Mouse (Mus musculus) myocyte (in vitro differentiated cells): ENCODE results near the gene Ceacam16. TPM values are rescaled to one million over a fixed set of nuclear protein-coding genes. Genes with fewer than 3 reads are reported as not detected.

Source experiments
- H3K27me3 ChIP-seq: one replicate; pipeline ENCODE4 v1.6.1; 2011; ENCODE audit not compliant: control insufficient read depth, insufficient read depth, insufficient read length
- H3K36me3 ChIP-seq: one replicate; pipeline ENCODE4 v1.6.1; 2011; ENCODE audit not compliant: control insufficient read depth, insufficient read depth
- H3K4me2 ChIP-seq: one replicate; pipeline ENCODE4 v1.6.1; 2011; ENCODE audit warnings: low read depth, control low read depth
- H3K4me3 ChIP-seq: one replicate; pipeline ENCODE4 v1.5.1; 2011; ENCODE audit warnings: mild to moderate bottlenecking, control low read depth, moderate library complexity
- H3K79me2 ChIP-seq: one replicate; pipeline ENCODE4 v1.6.1; 2011; ENCODE audit not compliant: control insufficient read depth, insufficient read depth
- H3ac ChIP-seq: one replicate; pipeline ENCODE4 v1.6.1; 2011; ENCODE audit not compliant: control insufficient read depth, insufficient read length
- CEBPB ChIP-seq: IDR thresholded peaks from 2 replicates; pipeline ENCODE4 v1.6.1; 2011; ENCODE audit warnings: mild to moderate bottlenecking, moderate library complexity; ENCODE audit not compliant: poor library complexity, insufficient read depth, severe bottlenecking
- E2F4 ChIP-seq: IDR thresholded peaks from one replicate; pipeline ENCODE4 v1.6.1; 2011; ENCODE audit warnings: mild to moderate bottlenecking, control low read depth, moderate library complexity; ENCODE audit not compliant: insufficient read depth
- MAX ChIP-seq: IDR thresholded peaks from one replicate; pipeline ENCODE4 v1.6.1; 2011; ENCODE audit warnings: low read depth, mild to moderate bottlenecking, control low read depth
- MYOD1 ChIP-seq, 3 experiments: IDR thresholded peaks; one replicate each; pipeline ENCODE4 v1.6.1; 2011; ENCODE audit warnings: control low read depth in 2 of 3, low read depth in 2 of 3, mild to moderate bottlenecking in 2 of 3, moderate library complexity in 1 of 3; ENCODE audit not compliant: insufficient read length in 2 of 3, control insufficient read depth in 1 of 3
- MYOG ChIP-seq, 3 experiments: IDR thresholded peaks; one replicate each; pipeline ENCODE4 v1.6.1; 2011; ENCODE audit warnings: control low read depth in 2 of 3, low read depth in 2 of 3, mild to moderate bottlenecking in 2 of 3; ENCODE audit not compliant: insufficient read length in 2 of 3, control insufficient read depth in 1 of 3, insufficient read depth in 1 of 3
- POLR2A ChIP-seq: IDR thresholded peaks from one replicate; pipeline ENCODE4 v1.6.1; 2011; ENCODE audit warnings: low read depth, mild to moderate bottlenecking, control low read depth, moderate library complexity; ENCODE audit not compliant: insufficient read length
- POLR2AphosphoS2 ChIP-seq: IDR thresholded peaks from one replicate; pipeline ENCODE4 v1.6.1; 2011; ENCODE audit warnings: low read depth, control low read depth; ENCODE audit not compliant: insufficient read length
- REST ChIP-seq: IDR thresholded peaks from one replicate; pipeline ENCODE4 v1.6.1; 2011; ENCODE audit warnings: mild to moderate bottlenecking, control low read depth, moderate library complexity; ENCODE audit not compliant: insufficient read depth, insufficient read length
- SRF ChIP-seq: IDR thresholded peaks from one replicate; pipeline ENCODE4 v1.6.1; 2011; ENCODE audit warnings: low read depth; ENCODE audit not compliant: control insufficient read depth, insufficient read length
- TCF12 ChIP-seq: IDR thresholded peaks from one replicate; pipeline ENCODE4 v1.6.1; 2011; ENCODE audit warnings: mild to moderate bottlenecking, control low read depth; ENCODE audit not compliant: poor library complexity, insufficient read depth, severe bottlenecking
- TCF3 ChIP-seq: IDR thresholded peaks from one replicate; pipeline ENCODE4 v1.6.1; 2011; ENCODE audit warnings: low read depth, control low read depth; ENCODE audit not compliant: insufficient read length
- USF1 ChIP-seq: IDR thresholded peaks from one replicate; pipeline ENCODE4 v1.6.1; 2011; ENCODE audit warnings: low read depth, mild to moderate bottlenecking, control low read depth, moderate library complexity
- polyA plus RNA-seq: library from polyadenylated mRNA; unstranded; fragments of >200 nt; fragmentation: generic; extraction: Trizol; gene quantifications from one replicate; pipeline ENCODE4 v1.2.1, GENCODE M21; 2012; ENCODE audit warnings: missing spikeins

The Ceacam16 gene
- polyA plus RNA-seq, 1 experiment = 0.02 TPM

GRCm38 (mm10) chr7:19821633-19822032 is 39.5 kb downstream of the Ceacam16 start:
- H3K27me3 ChIP-seq = no peaks in the 10 kb centered on the region
- no peak overlapping the region for H3ac ChIP-seq
- peaks cover 10% of the 10 kb centered on the region for H3K79me2 ChIP-seq
- peak overlapping the region; percentile 74 for H3K4me2 ChIP-seq
- H3K36me3 ChIP-seq = no peaks in the 10 kb centered on the region
- TF ChIP-seq E2F4 (no peak), USF1 (no peak), POLR2A (no peak), SRF (no peak), MAX (no peak), CEBPB (no peak), TCF12 (no peak), MYOG (IDR thresholded peaks at IDR 0.05; ENCODE audit: control insufficient read depth in 1 of 3, insufficient read depth in 1 of 3, insufficient read length in 2 of 3, low read depth in 2 of 3) (no peak), REST (no peak), POLR2AphosphoS2 (no peak), MYOD1 (IDR thresholded peaks at IDR 0.05; ENCODE audit: control insufficient read depth in 1 of 3, insufficient read length in 2 of 3, low read depth in 2 of 3) (no peak)
- H3K4me3 ChIP-seq = peak overlapping the region; percentile 26

- no peaks in the 10 kb centered on the region for H3K36me3 ChIP-seq
- H3K4me2 ChIP-seq = peak overlapping the region; percentile 30
- H3K4me3 ChIP-seq = peak overlapping the region; percentile 26
- no peak overlapping the region for H3ac ChIP-seq
- H3K27me3 ChIP-seq = no peaks in the 10 kb centered on the region
- no peak for TF ChIP-seq CEBPB
- TF ChIP-seq MYOG (IDR thresholded peaks at IDR 0.05; ENCODE audit: control insufficient read depth in 1 of 3, insufficient read depth in 1 of 3, insufficient read length in 2 of 3, low read depth in 2 of 3) = no peak
- TF ChIP-seq POLR2A = no peak
- no peak for TF ChIP-seq MYOD1 (IDR thresholded peaks at IDR 0.05; ENCODE audit: control insufficient read depth in 1 of 3, insufficient read length in 2 of 3, low read depth in 2 of 3)
- no peak for TF ChIP-seq POLR2AphosphoS2
- no peak for TF ChIP-seq REST
- no peak for TF ChIP-seq SRF
- no peak for TF ChIP-seq USF1
- TF ChIP-seq TCF3 = no peak
- TF ChIP-seq E2F4 = no peak
- no peak for TF ChIP-seq TCF12
- TF ChIP-seq MAX = no peak
- H3K79me2 ChIP-seq = peaks cover 12% of the 10 kb centered on the region
Measured at GRCm38 (mm10) chr7:19820347-19821048, 40.6 kb downstream of the Ceacam16 start.

GRCm38 (mm10) chr7:19818875-19819274 is 42.2 kb downstream of the Ceacam16 start:
- TF ChIP-seq MYOG (IDR thresholded peaks at IDR 0.05; ENCODE audit: control insufficient read depth in 1 of 3, insufficient read depth in 1 of 3, insufficient read length in 2 of 3, low read depth in 2 of 3) (no peak), E2F4 (no peak), MYOD1 (IDR thresholded peaks at IDR 0.05; ENCODE audit: control insufficient read depth in 1 of 3, insufficient read length in 2 of 3, low read depth in 2 of 3) (no peak), TCF12 (no peak), POLR2A (no peak), REST (no peak), POLR2AphosphoS2 (no peak), MAX (no peak), TCF3 (no peak), CEBPB (no peak), USF1 (no peak), SRF (no peak)
- H3K79me2 ChIP-seq = peaks cover 12% of the 10 kb centered on the region
- no peak overlapping the region for H3ac ChIP-seq
- H3K27me3 ChIP-seq = no peaks in the 10 kb centered on the region
- H3K4me3 ChIP-seq = no peak overlapping the region
- no peaks in the 10 kb centered on the region for H3K36me3 ChIP-seq
- peak overlapping the region; percentile 92 for H3K4me2 ChIP-seq

GRCm38 (mm10) chr7:19818440-19818839 is 42.7 kb downstream of the Ceacam16 start:
- H3K4me2 ChIP-seq = peak overlapping the region; percentile 92
- no peaks in the 10 kb centered on the region for H3K27me3 ChIP-seq
- no peak overlapping the region for H3ac ChIP-seq
- H3K79me2 ChIP-seq = peaks cover 12% of the 10 kb centered on the region
- no peaks in the 10 kb centered on the region for H3K36me3 ChIP-seq
- H3K4me3 ChIP-seq = no peak overlapping the region
- TF ChIP-seq SRF (no peak), MAX (no peak), TCF3 (no peak), POLR2A (no peak), TCF12 (no peak), MYOG (IDR thresholded peaks at IDR 0.05; ENCODE audit: control insufficient read depth in 1 of 3, insufficient read depth in 1 of 3, insufficient read length in 2 of 3, low read depth in 2 of 3) (peak in 1 of 3 experiments; percentile 40), E2F4 (no peak), POLR2AphosphoS2 (peak; percentile 62), USF1 (no peak), MYOD1 (IDR thresholded peaks at IDR 0.05; ENCODE audit: control insufficient read depth in 1 of 3, insufficient read length in 2 of 3, low read depth in 2 of 3) (peak in 1 of 3 experiments; percentile 20), CEBPB (peak; percentile 89), REST (no peak)
